Mouse (Mus musculus) cerebellum, adult 2 months (tissue): ENCODE results near the gene Synj2. TPM values are rescaled to one million over a fixed set of nuclear protein-coding genes. Genes with fewer than 3 reads are reported as not detected.

ENCODE experiments used
- DNase-seq, 2 experiments: peaks; one replicate each; pipeline ENCODE4 v3.0.0; 2021
- H3K27ac ChIP-seq: fragments of 200-500 bp; 2 replicates; pipeline ENCODE4 v1.5.1; 2012; ENCODE audit warnings: low read length, control low read depth, inconsistent platforms; ENCODE audit not compliant: insufficient read depth
- H3K27me3 ChIP-seq: fragments of 200-500 bp; 2 replicates; pipeline ENCODE4 v1.6.1; 2012; ENCODE audit warnings: inconsistent platforms, mild to moderate bottlenecking, low read length, moderate library complexity; ENCODE audit not compliant: control insufficient read depth, insufficient read depth
- H3K4me1 ChIP-seq: fragments of 200-500 bp; 2 replicates; pipeline ENCODE4 v1.6.1; 2011; ENCODE audit warnings: low read length; ENCODE audit not compliant: control insufficient read depth, insufficient read depth
- H3K4me3 ChIP-seq: fragments of 200-500 bp; replicated peaks from 2 replicates; pipeline ENCODE3; 2011; ENCODE audit warnings: mild to moderate bottlenecking, low read depth, low read length, control low read depth; ENCODE audit not compliant: insufficient read depth
- CTCF ChIP-seq: fragments of 200-500 bp; IDR thresholded peaks from 2 replicates; pipeline ENCODE4 v1.5.1; 2011; ENCODE audit warnings: low read depth, mild to moderate bottlenecking, control low read depth, low read length, moderate library complexity, borderline replicate concordance; ENCODE audit not compliant: insufficient read depth
- POLR2A ChIP-seq: fragments of 200-500 bp; IDR thresholded peaks from 2 replicates; pipeline ENCODE4 v1.6.1; 2011; ENCODE audit warnings: low read length, control low read depth, borderline replicate concordance; ENCODE audit not compliant: insufficient read depth
- WGBS: fragments of 180-500 bp; shearing (Covaris S2); methylation state at CpG from one replicate; pipeline ENCODE4 v1.1.7; 2018; 5-methylcytosine and 5-hydroxymethylcytosine counted together
- polyA plus RNA-seq: library from polyadenylated mRNA; depleted of rRNA; stranded (reverse); fragments of >200 nt; gene quantifications from 2 replicates; pipeline ENCODE4 v1.2.3, GENCODE M21; 2012

Gene Synj2
- polyA plus RNA-seq, 1 experiment = 25.1 TPM

DNA sequence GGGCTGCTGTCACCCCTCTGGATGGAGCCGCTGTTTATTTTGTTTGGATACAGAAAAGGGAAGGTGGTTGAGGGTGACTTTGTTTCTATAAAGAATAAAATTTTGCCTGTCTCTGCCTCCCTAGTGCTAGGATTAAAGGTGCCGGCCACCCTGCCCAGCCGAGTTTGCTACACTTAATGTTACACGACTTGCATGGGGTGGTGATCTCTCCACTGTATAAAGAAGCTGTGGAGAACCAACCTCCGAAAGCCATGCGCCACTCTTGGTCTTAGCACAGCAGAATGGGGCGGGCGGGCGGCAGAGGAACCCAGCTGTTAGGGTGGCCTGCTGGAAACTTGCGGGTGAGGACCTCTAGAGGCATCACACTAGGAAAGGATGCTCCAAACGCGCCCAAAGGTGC is 1.2 kb upstream of the Synj2 start:
- no peak for DNase-seq
- 93% methylated on average over 12 of the region's 12 CpGs for WGBS
- no peak overlapping the region for H3K4me3 ChIP-seq
- peaks cover 8% of the 10 kb centered on the region for H3K4me1 ChIP-seq
- TF ChIP-seq POLR2A = no peak
- H3K27me3 ChIP-seq = no peaks in the 10 kb centered on the region
- H3K27ac ChIP-seq = no peak overlapping the region

- WGBS = 2% methylated on average over 37 of the region's 38 CpGs
- H3K27ac ChIP-seq = no peak overlapping the region
- peak overlapping the region; percentile 72 for H3K4me3 ChIP-seq
- DNase-seq = peak; percentile 75 to 77
- H3K27me3 ChIP-seq = no peaks in the 10 kb centered on the region
- TF ChIP-seq POLR2A = no peak
- peak; percentile 65 for TF ChIP-seq CTCF
- H3K4me1 ChIP-seq = peaks cover 8% of the 10 kb centered on the region
Observed at GRCm38 (mm10) chr17:5940792-5941191, 288 bp upstream of the Synj2 start.

- no peak overlapping the region; the same call in 1 of the 2 replicates for H3K27ac ChIP-seq
- H3K4me3 ChIP-seq = peak overlapping the region; percentile 72
- 91% methylated on average over 3 of the region's 3 CpGs for WGBS
- H3K4me1 ChIP-seq = peaks cover 7% of the 10 kb centered on the region
- TF ChIP-seq CTCF (no peak), POLR2A (no peak)
- no peak for DNase-seq
- no peaks in the 10 kb centered on the region for H3K27me3 ChIP-seq
Observed at GRCm38 (mm10) chr17:5942156-5942555, 1.1 kb downstream of the Synj2 start.

DNA sequence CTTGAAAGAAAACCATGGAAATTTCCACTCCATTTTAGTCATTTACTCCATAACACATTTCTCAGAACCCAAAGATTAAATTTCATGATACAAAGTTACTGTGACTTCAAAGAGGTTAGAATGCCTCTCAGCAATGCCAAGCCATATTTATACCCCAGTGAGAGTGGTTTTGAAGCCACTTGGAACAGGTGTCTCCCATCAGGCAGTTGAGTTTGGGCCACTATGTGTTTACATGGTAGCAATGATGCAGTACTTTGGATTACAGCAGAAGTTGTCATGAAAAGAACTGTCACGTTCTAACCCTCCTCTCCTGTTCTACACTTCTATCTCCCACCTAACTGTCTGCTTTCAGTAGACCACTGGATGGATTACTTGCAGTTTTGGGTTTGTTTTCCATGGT is 2.0 kb downstream of the Synj2 start:
- H3K4me1 ChIP-seq = no peaks in the 10 kb centered on the region; the same call in 1 of the 2 replicates
- H3K27ac ChIP-seq = no peak overlapping the region
- DNase-seq = no peak
- no peak overlapping the region for H3K4me3 ChIP-seq
- no peaks in the 10 kb centered on the region for H3K27me3 ChIP-seq
- WGBS = 64% methylated on average over 1 of the region's 1 CpGs
- TF ChIP-seq CTCF = no peak
- TF ChIP-seq POLR2A = no peak

GRCm38 (mm10) chr17:5947039-5947438 is 6.0 kb downstream of the Synj2 start:
- no peak for TF ChIP-seq POLR2A
- DNase-seq = no peak
- WGBS = 64% methylated on average over 3 of the region's 3 CpGs
- Histone ChIP-seq H3K27me3 (no peaks in the 10 kb centered on the region), H3K27ac (no peak overlapping the region), H3K4me3 (no peak overlapping the region), H3K4me1 (no peaks in the 10 kb centered on the region; the same call in 1 of the 2 replicates)

GRCm38 (mm10) chr17:5952455-5952854 is 11.4 kb downstream of the Synj2 start:
- TF ChIP-seq CTCF (no peak), POLR2A (no peak)
- H3K27me3 ChIP-seq = no peaks in the 10 kb centered on the region
- H3K27ac ChIP-seq = no peak overlapping the region
- H3K4me1 ChIP-seq = peaks cover 7% of the 10 kb centered on the region
- H3K4me3 ChIP-seq = no peak overlapping the region
- DNase-seq = no peak
- WGBS = 92% methylated on average over 4 of the region's 4 CpGs

GRCm38 (mm10) chr17:5956350-5957000 is 15.4 kb downstream of the Synj2 start:
- H3K4me3 ChIP-seq = no peak overlapping the region
- H3K27me3 ChIP-seq = no peaks in the 10 kb centered on the region
- no peak for TF ChIP-seq CTCF
- TF ChIP-seq POLR2A = no peak
- H3K27ac ChIP-seq = no peak overlapping the region
- H3K4me1 ChIP-seq = peaks cover 7% of the 10 kb centered on the region
- WGBS = 59% methylated on average over 2 of the region's 2 CpGs
- no peak for DNase-seq

- DNase-seq = peak in 1 of 2 experiments; percentile 30
- WGBS = 43% methylated on average over 3 of the region's 3 CpGs
- no peak overlapping the region for H3K27ac ChIP-seq
- H3K4me1 ChIP-seq = peaks cover 7% of the 10 kb centered on the region
- no peaks in the 10 kb centered on the region for H3K27me3 ChIP-seq
- no peak for TF ChIP-seq POLR2A
- TF ChIP-seq CTCF = no peak
- H3K4me3 ChIP-seq = no peak overlapping the region
Observed at GRCm38 (mm10) chr17:5957097-5957496, 16.0 kb downstream of the Synj2 start.

DNA sequence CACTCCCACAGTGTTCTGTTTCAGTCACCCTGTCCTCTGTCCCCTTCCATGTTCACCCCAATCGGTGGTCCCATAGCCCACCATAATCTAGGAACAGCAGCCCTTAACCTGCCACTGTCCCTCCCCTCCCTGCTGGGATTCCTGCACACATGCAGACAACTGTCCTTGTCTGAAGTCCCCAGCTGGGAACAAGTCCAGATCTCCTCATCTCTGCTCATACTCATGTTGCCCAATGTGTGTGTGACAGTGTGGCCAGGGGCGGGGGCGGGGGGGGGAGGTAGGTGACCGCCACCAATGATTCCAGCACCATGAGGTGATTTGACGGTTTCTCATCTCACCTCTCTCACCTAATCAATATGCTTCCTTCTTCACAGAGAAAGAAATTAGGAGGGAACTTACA is 17.1 kb downstream of the Synj2 start:
- TF ChIP-seq CTCF (no peak), POLR2A (no peak)
- no peak overlapping the region for H3K27ac ChIP-seq
- no peak overlapping the region for H3K4me3 ChIP-seq
- peaks cover 7% of the 10 kb centered on the region for H3K4me1 ChIP-seq
- 91% methylated on average over 5 of the region's 5 CpGs for WGBS
- no peak for DNase-seq
- no peaks in the 10 kb centered on the region for H3K27me3 ChIP-seq
